Mouse (Mus musculus) liver, embryonic 14.5 days (tissue): ENCODE data around the gene Tnnt3. TPM values are rescaled to one million over a fixed set of nuclear protein-coding genes. Genes with fewer than 3 reads are reported as not detected.

ENCODE experiments used
- ATAC-seq: fragments of 200-750 bp; cut with Nextera tagmentation; 2 replicates; pipeline ENCODE4 v1.8.0; 2017; ENCODE audit warnings: moderate number of reproducible peaks, mild to moderate bottlenecking, moderate library complexity; ENCODE audit not compliant: insufficient read depth
- DNase-seq, 3 experiments: peaks; one replicate each; pipeline ENCODE4 v3.0.0-alpha.2; 2012 to 2013; ENCODE audit warnings: low read depth in 3 of 3, low spot score in 3 of 3
- H3K27ac ChIP-seq: fragments of 300-500 bp; sonication (generic); 2 replicates; pipeline ENCODE4 v1.5.1; 2014; ENCODE audit warnings: moderate library complexity, mild to moderate bottlenecking, control low read depth, inconsistent platforms
- H3K27me3 ChIP-seq: fragments of 300-500 bp; sonication (generic); 2 replicates; pipeline ENCODE4 v1.6.1; 2014; ENCODE audit warnings: mild to moderate bottlenecking, low read length, moderate library complexity; ENCODE audit not compliant: control insufficient read depth, insufficient read depth
- H3K36me3 ChIP-seq: fragments of 300-500 bp; sonication (generic); replicated peaks from 2 replicates; pipeline ENCODE4 v1.6.1; 2014; ENCODE audit warnings: low read depth; ENCODE audit not compliant: control insufficient read depth, insufficient read depth
- H3K4me1 ChIP-seq, 2 experiments: fragments of 200-500 bp in 1 of 2; fragments of 300-500 bp in 1 of 2; sonication (generic) in 1 of 2; replicated peaks; 2 replicates each; pipeline ENCODE4 v1.6.1; 2012 to 2014; ENCODE audit warnings: antibody characterized with exemption in 1 of 2, inconsistent platforms in 1 of 2, low read length in 1 of 2; ENCODE audit not compliant: control insufficient read depth in 2 of 2, insufficient read depth in 2 of 2
- H3K4me2 ChIP-seq: fragments of 300-500 bp; sonication (generic); 2 replicates; pipeline ENCODE4 v1.6.1; 2014; ENCODE audit warnings: low read depth, mild to moderate bottlenecking, control low read depth, moderate library complexity
- H3K4me3 ChIP-seq, 2 experiments: fragments of 200-500 bp in 1 of 2; fragments of 300-500 bp in 1 of 2; sonication (generic) in 1 of 2; 2 replicates each; pipeline ENCODE4 v1.5.1; 2012 to 2014; ENCODE audit warnings: low read depth in 2 of 2, low read length in 2 of 2, mild to moderate bottlenecking in 2 of 2, control low read depth in 1 of 2, inconsistent platforms in 1 of 2, moderate library complexity in 1 of 2; ENCODE audit not compliant: insufficient read depth in 1 of 2
- H3K9ac ChIP-seq: fragments of 300-500 bp; sonication (generic); replicated peaks from 2 replicates; pipeline ENCODE4 v1.6.1; 2014; ENCODE audit warnings: mild to moderate bottlenecking, control low read depth, moderate library complexity
- H3K9me3 ChIP-seq: fragments of 300-500 bp; sonication (generic); 2 replicates; pipeline ENCODE4 v1.6.1; 2016; ENCODE audit warnings: low read length, mixed read lengths; ENCODE audit not compliant: control insufficient read depth
- CTCF ChIP-seq: IDR thresholded peaks from 2 replicates; pipeline ENCODE4 v1.5.1; 2016; ENCODE audit warnings: antibody characterized with exemption, low read depth, control low read depth
- EP300 ChIP-seq: IDR thresholded peaks from 2 replicates; pipeline ENCODE4 v1.6.1; 2016; ENCODE audit warnings: antibody characterized with exemption, low read depth
- WGBS: fragments of 180-500 bp; shearing (Covaris S2); extraction: QIAGEN DNeasy Blood & Tissue Kit; methylation state at CpG from one replicate; pipeline ENCODE4 v1.1.7; 2014; ENCODE audit not compliant: insufficient replicate concordance; 5-methylcytosine and 5-hydroxymethylcytosine counted together
- polyA plus RNA-seq, 2 experiments: library from polyadenylated mRNA; depleted of rRNA in 1 of 2; stranded (reverse) in 1 of 2; unstranded in 1 of 2; fragments of >200 nt; fragmentation: Nextera tagmentation in 1 of 2; extraction: Ambion mirVana in 1 of 2; gene quantifications; 2 replicates each; pipeline versions ENCODE4 v1.2.1 to v1.2.3; 2012 to 2014

Tnnt3 gene
- polyA plus RNA-seq, 2 experiments = 0.15 to 0.17 TPM

DNA sequence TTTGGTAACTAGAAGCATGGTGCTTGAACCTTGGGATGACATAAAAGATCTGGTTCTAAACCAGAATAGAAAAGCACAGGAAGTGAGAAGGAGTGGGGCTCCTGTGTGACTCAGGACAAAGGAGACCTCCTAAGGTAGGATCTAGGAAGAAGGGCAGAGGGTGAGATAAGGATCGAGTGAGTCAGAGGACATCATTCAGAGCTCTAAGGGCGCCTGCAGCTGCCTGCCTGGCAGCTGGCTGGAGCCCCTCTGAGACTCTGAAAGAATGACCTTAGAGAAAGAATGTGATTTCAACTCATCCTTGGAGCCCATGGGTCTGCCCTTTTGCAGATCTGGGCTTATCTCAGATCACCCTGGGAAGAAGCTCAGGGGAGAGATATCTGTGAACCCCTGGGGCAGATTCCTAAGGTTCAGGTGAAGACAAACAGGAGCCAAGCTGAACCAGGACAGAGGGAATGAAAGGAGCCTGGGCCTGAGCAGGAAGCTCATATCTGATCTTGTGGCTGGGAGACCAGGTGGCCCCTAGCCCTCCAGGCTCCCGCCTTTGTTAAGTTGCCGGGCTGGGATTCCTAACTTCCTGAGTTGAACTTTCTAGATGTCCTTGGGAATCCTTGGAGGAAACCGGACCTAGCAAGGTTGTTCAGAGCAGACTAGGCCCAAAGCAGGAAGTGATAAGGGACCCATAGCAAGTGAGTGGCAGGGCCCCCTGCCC, 530 bp downstream of the Tnnt3 start:
- 23% methylated on average over 5 of the region's 5 CpGs for WGBS
- Histone ChIP-seq H3K4me3 (no peak overlapping the region), H3K36me3 (no peaks in the 10 kb centered on the region), H3K27ac (no peak overlapping the region), H3K4me2 (no peak overlapping the region), H3K9ac (no peak overlapping the region), H3K27me3 (no peaks in the 10 kb centered on the region), H3K4me1 (no peaks in the 10 kb centered on the region), H3K9me3 (no peaks in the 10 kb centered on the region)
- no peak for TF ChIP-seq EP300
- TF ChIP-seq CTCF = no peak
- ATAC-seq (no peak), DNase-seq (no peak)

GRCm38 (mm10) chr7:142500032-142500431, 1.4 kb downstream of the Tnnt3 start:
- 48% methylated on average over 1 of the region's 1 CpGs for WGBS

GRCm38 (mm10) chr7:142503206-142503605, 4.6 kb downstream of the Tnnt3 start:
- Histone ChIP-seq H3K4me2 (no peak overlapping the region), H3K4me3 (no peak overlapping the region)
- WGBS = 64% methylated on average over 4 of the region's 4 CpGs

More at GRCm38 (mm10) chr7:142500032-142500431, 1.4 kb downstream of the Tnnt3 start:
- H3K27me3 ChIP-seq = no peaks in the 10 kb centered on the region
- H3K27ac ChIP-seq = no peak overlapping the region
- H3K4me2 ChIP-seq = no peak overlapping the region
- H3K4me1 ChIP-seq = no peaks in the 10 kb centered on the region
- H3K9ac ChIP-seq = no peak overlapping the region
- H3K4me3 ChIP-seq = no peak overlapping the region
- no peak for DNase-seq
- no peak for ATAC-seq
- no peaks in the 10 kb centered on the region for H3K36me3 ChIP-seq
- no peaks in the 10 kb centered on the region for H3K9me3 ChIP-seq
- TF ChIP-seq CTCF (no peak), EP300 (no peak)

DNA sequence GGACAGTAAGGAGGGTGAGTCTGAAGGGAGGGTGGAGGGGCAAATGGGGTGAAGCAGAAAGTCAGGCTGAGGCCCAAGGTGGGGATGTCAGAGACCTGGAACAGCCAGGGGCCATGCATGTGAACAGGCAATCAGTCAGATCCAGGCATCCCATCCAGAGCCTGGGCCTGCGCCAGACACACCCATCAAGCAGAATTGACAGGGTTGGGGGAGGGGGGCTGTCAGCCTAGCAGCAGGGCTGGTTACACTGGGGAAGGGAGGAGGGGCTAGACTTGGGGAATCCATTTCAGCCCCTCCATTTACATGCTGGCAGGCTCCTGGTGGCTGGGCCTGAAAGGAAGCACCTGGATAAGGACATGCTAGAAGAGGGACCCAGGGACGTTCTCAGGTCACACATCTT, 7.3 kb downstream of the Tnnt3 start:
- DNase-seq (no peak), ATAC-seq (no peak)
- Histone ChIP-seq H3K9ac (no peak overlapping the region), H3K27me3 (no peaks in the 10 kb centered on the region), H3K4me3 (no peak overlapping the region), H3K36me3 (no peaks in the 10 kb centered on the region), H3K4me1 (no peaks in the 10 kb centered on the region), H3K4me2 (no peak overlapping the region), H3K9me3 (no peaks in the 10 kb centered on the region), H3K27ac (no peak overlapping the region)
- 36% methylated on average over 2 of the region's 2 CpGs for WGBS
- no peak for TF ChIP-seq CTCF
- TF ChIP-seq EP300 = no peak

More at GRCm38 (mm10) chr7:142503206-142503605, 4.6 kb downstream of the Tnnt3 start:
- Histone ChIP-seq H3K9me3 (no peaks in the 10 kb centered on the region), H3K27ac (no peak overlapping the region), H3K36me3 (no peaks in the 10 kb centered on the region), H3K4me1 (no peaks in the 10 kb centered on the region), H3K27me3 (no peaks in the 10 kb centered on the region), H3K9ac (no peak overlapping the region)
- ATAC-seq = no peak
- DNase-seq = no peak
- TF ChIP-seq CTCF (no peak), EP300 (no peak)

- Histone ChIP-seq H3K4me3 (no peak overlapping the region), H3K27ac (no peak overlapping the region), H3K9me3 (no peaks in the 10 kb centered on the region), H3K36me3 (no peaks in the 10 kb centered on the region), H3K9ac (no peak overlapping the region), H3K4me2 (no peak overlapping the region), H3K27me3 (no peaks in the 10 kb centered on the region), H3K4me1 (no peaks in the 10 kb centered on the region)
- ATAC-seq = no peak
- no peak for TF ChIP-seq EP300
- TF ChIP-seq CTCF = no peak
- WGBS = 46% methylated on average over 4 of the region's 4 CpGs
- no peak for DNase-seq
Observed at GRCm38 (mm10) chr7:142506501-142506900, 7.9 kb downstream of the Tnnt3 start.
